Mouse (Mus musculus): Measurements from ENCODE around the gene Dlx1.

The Dlx1 gene

GRCm38 (mm10) chr2:71528014-71528713 lies at the start of gene Dlx1:
Gene Dlx1, plus strand, starts transcription at chr2:71528113.
- in situ Hi-C loops (cut with MboI, MseI): loop anchor here (25.0 kb wide), 1 partner anchor 1959 kb away; no protein-coding TSS in a partner anchor

GRCm38 (mm10) chr2:71479917-71480316 lies 48.0 kb upstream of the Dlx1 start:
- in situ Hi-C loops (cut with MboI, MseI): no loop called here

- in situ Hi-C loops (cut with MboI, MseI): no loop called here
Observed at GRCm38 (mm10) chr2:71481825-71482224, 46.1 kb upstream of the Dlx1 start.

- in situ Hi-C loops (cut with MboI, MseI): no loop called here
Observed at GRCm38 (mm10) chr2:71483046-71483716, 44.7 kb upstream of the Dlx1 start.

GRCm38 (mm10) chr2:71483717-71484066 lies 44.2 kb upstream of the Dlx1 start:
- in situ Hi-C loops (cut with MboI, MseI): no loop called here

GRCm38 (mm10) chr2:71491295-71491694 lies 36.6 kb upstream of the Dlx1 start:
- in situ Hi-C loops (cut with MboI, MseI): no loop called here

GRCm38 (mm10) chr2:71493161-71493683 lies 34.7 kb upstream of the Dlx1 start:
- in situ Hi-C loops (cut with MboI, MseI): no loop called here

- in situ Hi-C loops (cut with MboI, MseI): no loop called here
Observed at GRCm38 (mm10) chr2:71494503-71494902, 33.4 kb upstream of the Dlx1 start.

- in situ Hi-C loops (cut with MboI, MseI): no loop called here
Observed at GRCm38 (mm10) chr2:71494971-71495370, 32.9 kb upstream of the Dlx1 start.

- in situ Hi-C loops (cut with MboI, MseI): no loop called here
Observed at GRCm38 (mm10) chr2:71497175-71497574, 30.7 kb upstream of the Dlx1 start.

- in situ Hi-C loops (cut with MboI, MseI): loop anchor here (10.0 kb wide), 1 partner anchor 1275 kb away; no protein-coding TSS in a partner anchor
Observed at GRCm38 (mm10) chr2:71499276-71500230, 28.4 kb upstream of the Dlx1 start.

GRCm38 (mm10) chr2:71504852-71505251 lies 23.1 kb upstream of the Dlx1 start:
- in situ Hi-C loops (cut with MboI, MseI): loop anchor here (10.0 kb wide), 1 partner anchor 1280 kb away; no protein-coding TSS in a partner anchor

- in situ Hi-C loops (cut with MboI, MseI): no loop called here
Observed at GRCm38 (mm10) chr2:71511209-71511608, 16.7 kb upstream of the Dlx1 start.

- in situ Hi-C loops (cut with MboI, MseI): no loop called here
Observed at GRCm38 (mm10) chr2:71512326-71512725, 15.6 kb upstream of the Dlx1 start.

- in situ Hi-C loops (cut with MboI, MseI): no loop called here
Observed at GRCm38 (mm10) chr2:71516995-71517394, 10.9 kb upstream of the Dlx1 start.

- in situ Hi-C loops (cut with MboI, MseI): no loop called here
Observed at GRCm38 (mm10) chr2:71517466-71518099, 10.3 kb upstream of the Dlx1 start.

GRCm38 (mm10) chr2:71522871-71523270 lies 5.0 kb upstream of the Dlx1 start:
- in situ Hi-C loops (cut with MboI, MseI): no loop called here

- in situ Hi-C loops (cut with MboI, MseI): no loop called here
Observed at GRCm38 (mm10) chr2:71523431-71523830, 4.5 kb upstream of the Dlx1 start.

- in situ Hi-C loops (cut with MboI, MseI): loop anchor here (25.0 kb wide), 1 partner anchor 1963 kb away; no protein-coding TSS in a partner anchor
Observed at GRCm38 (mm10) chr2:71524763-71525162, 3.1 kb upstream of the Dlx1 start.

GRCm38 (mm10) chr2:71526595-71527322 lies 1.2 kb upstream of the Dlx1 start:
- in situ Hi-C loops (cut with MboI, MseI): loop anchor here (25.0 kb wide), 1 partner anchor 1961 kb away; no protein-coding TSS in a partner anchor

Data from T-helper 2 cell (primary cell).